Mouse (Mus musculus): Measurements from ENCODE around the gene Rdh16f2. TPM values are rescaled to one million over a fixed set of nuclear protein-coding genes. Genes with fewer than 3 reads are reported as not detected.

The Rdh16f2 gene
- total RNA-seq, 2 experiments from 2014 or later: not detected

Other genes starting within 250 kb of the Rdh16f2 start
- gene Lrp1, start 245.3 kb upstream of the Rdh16f2 start, total RNA-seq (2021): 100 to 1,000 TPM; 284 to 294 TPM
- gene Stat6, start 223.5 kb upstream of the Rdh16f2 start, total RNA-seq (2021): 1 to 10 TPM; 5.7 to 7.3 TPM
- gene Nemp1, start 199.6 kb upstream of the Rdh16f2 start, total RNA-seq (2021): 1 to 10 TPM; 6.6 to 6.7 TPM
- 10 to 100 TPM; 54.8 to 55.6 TPM for gene Nab2, start 197.9 kb upstream of the Rdh16f2 start, total RNA-seq (2021)
- gene Myo1a, start 161.3 kb upstream of the Rdh16f2 start, total RNA-seq (2021): 1 to 10 TPM in 1 of 2 experiments, under 1 TPM in 1; 0.79 to 1.7 TPM
- gene Tac2, start 142.0 kb upstream of the Rdh16f2 start, total RNA-seq (2021): 1 to 10 TPM; 3.8 to 6.9 TPM
- 10 to 100 TPM; 11.2 to 11.8 TPM for gene Zbtb39, start 126.9 kb upstream of the Rdh16f2 start, total RNA-seq (2021)
- 1 to 10 TPM in 1 of 2 experiments, under 1 TPM in 1; 0.99 to 1.2 TPM for gene Gpr182, start 114.7 kb upstream of the Rdh16f2 start, total RNA-seq (2021)
- under 1 TPM in 1 of 2 experiments, not detected in 1; 0.15 TPM for gene Rdh1, start 106.8 kb upstream of the Rdh16f2 start, total RNA-seq (2021)
- gene Rdh16f1, start 106.7 kb upstream of the Rdh16f2 start, total RNA-seq (2021): not detected
- under 1 TPM; 0.35 to 0.43 TPM for gene Rdh9, start 90.1 kb upstream of the Rdh16f2 start, total RNA-seq (2021)
- under 1 TPM in 1 of 2 experiments, not detected in 1; 0.35 TPM for gene Rdh16, start 65.3 kb upstream of the Rdh16f2 start, total RNA-seq (2021)
- gene Rdh19, start 16.5 kb upstream of the Rdh16f2 start, total RNA-seq (2021): not detected
- gene Rdh7, start 22.3 kb downstream of the Rdh16f2 start, total RNA-seq (2021): not detected
- gene Sdr9c7, start 32.0 kb downstream of the Rdh16f2 start, total RNA-seq (2021): not detected
- not detected for gene Hsd17b6, start 141.1 kb downstream of the Rdh16f2 start, total RNA-seq (2021)
- 1 to 10 TPM; 6.8 to 7.4 TPM for gene Prim1, start 148.7 kb downstream of the Rdh16f2 start, total RNA-seq (2021)
- gene Naca, start 169.1 kb downstream of the Rdh16f2 start, total RNA-seq (2021): 100 to 1,000 TPM; 338 to 356 TPM
- gene Ptges3, start 192.5 kb downstream of the Rdh16f2 start, total RNA-seq (2021): 100 to 1,000 TPM; 146 to 153 TPM
- gene Atp5b, start 216.8 kb downstream of the Rdh16f2 start, total RNA-seq (2021): 1,000 to 10,000 TPM; 1,726 to 1,851 TPM
- 10 to 100 TPM; 39.6 to 41.9 TPM for gene Baz2a, start 225.1 kb downstream of the Rdh16f2 start, total RNA-seq (2021)